Comparison of ENCODE assay signal across 8 mouse cellular contexts in genomic region chr5:9160831-9161455, GRCm38 (mm10). TPM values are rescaled to one million over a fixed set of nuclear protein-coding genes. Genes with fewer than 3 reads are reported as not detected.
A peak's percentile ranks its signal among the peaks of the same experiment; 100 is the strongest.
DNase-seq lines count a peak whose midpoint lies in the region; ATAC-seq and TF ChIP-seq lines count a peak whose summit lies in the region.

No protein-coding gene starts in this region.

- no peaks in the 10 kb centered on the region for H3K9me3 ChIP-seq in ES-Bruce4 (replicated peaks; ENCODE audit: control insufficient read depth, insufficient read depth, low read length, poor library complexity, severe bottlenecking)
- no peaks in the 10 kb centered on the region for H3K9me3 ChIP-seq in heart, embryonic 11.5 days (replicated peaks; ENCODE audit: control insufficient read depth, low read length)
- H3K9me3 ChIP-seq in kidney, embryonic 14.5 days (ENCODE audit: control insufficient read depth, low read length): no peaks in the 10 kb centered on the region
- no peaks in the 10 kb centered on the region for H3K9me3 ChIP-seq in neural tube, embryonic 15.5 days (replicated peaks)

- no peak for TF ChIP-seq POLR2A in ES-Bruce4 (IDR thresholded peaks at IDR 0.05; ENCODE audit: insufficient read depth, low read length)
- no peak for TF ChIP-seq POLR2A in lung, adult 2 months (IDR thresholded peaks at IDR 0.05; ENCODE audit: borderline replicate concordance, extremely low read depth, low read depth, low read length)

- no peak for TF ChIP-seq EP300 in ES-Bruce4 (IDR thresholded peaks at IDR 0.05; ENCODE audit: insufficient read depth, low read depth, low read length)

- peak overlapping the region; percentile 98 for H3K9ac ChIP-seq in ES-Bruce4 (ENCODE audit: low read depth, poor library complexity, severe bottlenecking)
- H3K9ac ChIP-seq in heart, embryonic 11.5 days (ENCODE audit: low read depth, low read length): peak overlapping the region; percentile 98
- H3K9ac ChIP-seq in kidney, embryonic 14.5 days (ENCODE audit: low read depth, low read length): peak overlapping the region; percentile 99
- H3K9ac ChIP-seq in neural tube, embryonic 15.5 days (replicated peaks): peak overlapping the region; percentile 97

- peak; percentile 68 for ATAC-seq in heart, embryonic 11.5 days (replicated peaks; ENCODE audit: insufficient number of reproducible peaks, low FRiP score, low TSS enrichment)
- peak; percentile 78 for ATAC-seq in kidney, embryonic 14.5 days (ENCODE audit: low FRiP score, low TSS enrichment)
- peak; percentile 81 for ATAC-seq in neural tube, embryonic 15.5 days (ENCODE audit: low FRiP score)

- no peaks in the 10 kb centered on the region for H3K27me3 ChIP-seq in ES-Bruce4 (ENCODE audit: control insufficient read depth, insufficient read depth, low read length, poor library complexity, severe bottlenecking)
- no peaks in the 10 kb centered on the region for H3K27me3 ChIP-seq in heart, embryonic 11.5 days (ENCODE audit: control insufficient read depth, insufficient read depth, low read length)
- H3K27me3 ChIP-seq in kidney, embryonic 14.5 days (ENCODE audit: control insufficient read depth, insufficient read depth, low read length): no peaks in the 10 kb centered on the region
- H3K27me3 ChIP-seq in neural tube, embryonic 15.5 days (replicated peaks): no peaks in the 10 kb centered on the region

- H3K4me1 ChIP-seq in ES-Bruce4 (ENCODE audit: control insufficient read depth, insufficient read depth, low read length): peaks cover 4% of the 10 kb centered on the region
- peaks cover 13% of the 10 kb centered on the region for H3K4me1 ChIP-seq in heart, embryonic 11.5 days (ENCODE audit: control insufficient read depth, insufficient read depth, low read length)
- 0 out of 2 replicates have a peak, but pooled peaks cover 3% of the 10 kb centered on the region for H3K4me1 ChIP-seq in kidney, embryonic 14.5 days (ENCODE audit: control insufficient read depth, insufficient read depth, low read length)
- peaks cover 6% of the 10 kb centered on the region for H3K4me1 ChIP-seq in lung, adult 2 months (ENCODE audit: control insufficient read depth, insufficient read depth, low read length)
- H3K4me1 ChIP-seq in neural tube, embryonic 15.5 days: peaks cover 22% of the 10 kb centered on the region

- peak; percentile 83 to 88 for DNase-seq in cerebellum, postnatal 10 days
- DNase-seq in cerebellum, adult 8-10 months: no peak
- DNase-seq in embryo, embryonic 10 days (ENCODE audit: low spot score): peak; percentile 52
- DNase-seq in lung, adult 2 months: peak; percentile 42

- no peak for TF ChIP-seq CTCF in ES-Bruce4 (IDR thresholded peaks at IDR 0.05; ENCODE audit: low read depth, low read length)
- no peak for TF ChIP-seq CTCF in lung, adult 2 months (IDR thresholded peaks at IDR 0.05; ENCODE audit: insufficient read depth, low read length)

- peak overlapping the region; percentile 69; the same call in 1 of the 2 replicates for H3K27ac ChIP-seq in ES-Bruce4 (ENCODE audit: insufficient read depth, low read length)
- H3K27ac ChIP-seq in heart, embryonic 11.5 days (ENCODE audit: low read depth, low read length): peak overlapping the region; percentile 100
- H3K27ac ChIP-seq in kidney, embryonic 14.5 days (ENCODE audit: low read depth, low read length): peak overlapping the region; percentile 98
- H3K27ac ChIP-seq in neural tube, embryonic 15.5 days (replicated peaks): peak overlapping the region; percentile 100

- 1% methylated on average over 50 of the region's 55 CpGs for WGBS in heart, embryonic 11.5 days (ENCODE audit: insufficient replicate concordance)
- WGBS in kidney, embryonic 14.5 days: under 1% methylated on average over 51 of the region's 55 CpGs
- under 1% methylated on average over 54 of the region's 55 CpGs for WGBS in lung, adult 2 months
- WGBS in neural tube, embryonic 15.5 days: under 1% methylated on average over 46 of the region's 55 CpGs

- H3K36me3 ChIP-seq in ES-Bruce4 (ENCODE audit: control insufficient read depth, insufficient read depth, low read length, poor library complexity, severe bottlenecking): no peaks in the 10 kb centered on the region; the same call in 1 of the 2 replicates
- no peaks in the 10 kb centered on the region for H3K36me3 ChIP-seq in heart, embryonic 11.5 days (ENCODE audit: control insufficient read depth, insufficient read depth, low read length)
- H3K36me3 ChIP-seq in kidney, embryonic 14.5 days (ENCODE audit: control insufficient read depth, insufficient read depth, low read length): peaks cover 3% of the 10 kb centered on the region; the same call in 1 of the 2 replicates
- H3K36me3 ChIP-seq in neural tube, embryonic 15.5 days: no peaks in the 10 kb centered on the region

- peak overlapping the region; percentile 72 for H3K4me2 ChIP-seq in heart, embryonic 11.5 days
- peak overlapping the region; percentile 58 for H3K4me2 ChIP-seq in kidney, embryonic 14.5 days (replicated peaks; ENCODE audit: low read depth, low read length)
- peak overlapping the region; percentile 62 for H3K4me2 ChIP-seq in neural tube, embryonic 15.5 days

- peak overlapping the region; percentile 89 for H3K4me3 ChIP-seq in ES-Bruce4 (ENCODE audit: low read depth, low read length)
- peak overlapping the region; percentile 97 for H3K4me3 ChIP-seq in heart, embryonic 11.5 days (ENCODE audit: low read depth, low read length)
- peak overlapping the region; percentile 59 for H3K4me3 ChIP-seq in kidney, embryonic 14.5 days (ENCODE audit: low read length)
- H3K4me3 ChIP-seq in lung, adult 2 months (replicated peaks; ENCODE audit: extremely low read depth, low read depth, low read length): peak overlapping the region; percentile 84
- peak overlapping the region; percentile 85 for H3K4me3 ChIP-seq in neural tube, embryonic 15.5 days (replicated peaks)

RNA-seq across cellular contexts. Expression of gene Dmtf1, which starts 0.6 kb away (rescaled TPM):
- polyA plus RNA-seq in ES-Bruce4 (2011; ENCODE audit: insufficient read depth, insufficient read length, low read depth, missing spikeins): 88.9 and 94.3 TPM in 2 replicates
- polyA plus RNA-seq in heart, embryonic 11.5 days (2014; fragmentation: Nextera tagmentation; extraction: Ambion mirVana): 36.7 and 39.3 TPM in 2 replicates
- 34.1 and 55.5 TPM in 2 replicates for polyA plus RNA-seq in kidney, embryonic 14.5 days (2014; fragmentation: Nextera tagmentation; extraction: Ambion mirVana)
- polyA plus RNA-seq in lung, adult 2 months (2012; rRNA removed): 8.4 and 14.0 TPM in 2 replicates
- polyA plus RNA-seq in neural tube, embryonic 15.5 days (2015; fragmentation: Nextera tagmentation; extraction: Ambion mirVana): 49.7 and 52.7 TPM in 2 replicates
